Mouse (Mus musculus) right cerebral cortex, postnatal 10 days (tissue): ENCODE data around the gene Lrrn2.

Source experiments
- DNase-seq, 2 experiments: peaks; one replicate each; pipeline ENCODE4 v3.0.0; 2021; ENCODE audit warnings: low spot score in 2 of 2

The Lrrn2 gene

DNA sequence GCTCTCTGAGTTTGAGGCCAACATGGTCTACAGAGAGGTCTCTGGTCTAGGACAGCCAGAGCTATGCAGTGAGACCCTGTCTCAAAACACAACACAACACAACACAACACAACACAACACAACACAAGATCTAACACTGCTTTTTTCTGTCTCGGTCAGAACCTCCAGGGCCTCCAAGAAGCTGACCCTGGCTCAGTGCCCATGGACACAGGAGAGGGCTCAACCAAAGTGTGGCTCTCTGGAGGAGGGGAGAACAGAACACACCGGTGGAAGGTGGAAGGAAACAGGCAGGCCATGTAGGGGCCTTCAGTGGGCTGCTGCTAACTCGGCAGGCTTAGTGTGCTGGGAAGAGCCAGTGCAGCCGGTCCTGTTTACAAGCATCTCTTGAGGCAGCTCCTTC lies 5.6 kb downstream of the Lrrn2 start:
- DNase-seq, result no peak

GRCm38 (mm10) chr1:132886626-132887025 lies 6.6 kb downstream of the Lrrn2 start:
- no peak for DNase-seq

DNA sequence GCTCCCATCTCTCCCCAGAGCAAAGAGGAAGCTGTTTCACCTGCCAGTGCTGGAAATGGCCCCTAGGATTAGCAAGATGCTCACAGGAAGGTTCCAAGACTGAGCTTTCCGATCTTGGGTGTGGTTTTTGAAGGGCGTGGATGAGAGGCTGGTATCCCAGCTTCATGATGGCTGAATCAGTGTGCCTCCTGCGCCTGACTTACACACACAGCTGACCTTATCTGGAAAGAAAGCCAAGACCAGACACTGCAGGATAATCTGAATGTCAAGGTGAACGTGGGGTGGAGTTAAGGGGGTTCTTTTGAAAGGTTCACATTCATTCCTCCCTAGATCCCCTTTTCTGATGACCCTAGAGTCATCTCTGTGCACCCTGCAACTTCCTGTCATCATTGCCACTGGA lies 8.7 kb downstream of the Lrrn2 start:
- DNase-seq, result no peak

DNA sequence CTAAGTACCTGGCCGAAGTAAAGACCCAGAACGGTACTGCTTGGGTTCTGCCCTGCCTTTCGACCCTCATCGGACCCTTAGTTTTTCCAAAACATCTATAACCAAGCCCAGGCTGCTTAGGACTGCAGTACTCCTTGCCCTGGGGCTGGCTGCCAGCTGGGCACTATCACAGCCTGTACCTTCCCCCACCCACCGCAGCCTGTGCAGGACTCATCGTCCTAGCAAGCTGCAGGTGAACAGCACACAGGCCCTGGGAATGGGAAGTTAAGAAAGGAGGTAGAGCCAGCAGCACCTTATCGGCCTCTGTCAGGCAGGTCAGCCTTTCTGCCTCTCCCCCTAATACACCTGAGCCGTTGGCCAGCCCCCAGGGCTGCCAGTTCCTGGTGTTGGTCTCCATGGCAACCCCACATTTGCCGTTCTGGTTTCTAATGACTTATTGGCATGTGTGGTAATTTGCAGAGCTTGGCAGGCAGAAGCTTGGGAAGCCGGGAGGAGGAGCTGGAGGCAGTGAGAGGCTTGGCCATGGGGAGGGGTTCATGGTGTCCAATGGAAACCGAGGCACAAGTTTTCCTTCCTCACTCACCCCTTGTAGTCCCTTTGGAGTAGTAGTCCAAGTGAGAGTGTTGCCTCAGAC lies 10.2 kb downstream of the Lrrn2 start:
- DNase-seq, result peak; percentile 45 to 63

- DNase-seq, result no peak
Observed at GRCm38 (mm10) chr1:132892065-132892464, 12.0 kb downstream of the Lrrn2 start.

- DNase-seq, result peak; percentile 76 to 80
Observed at GRCm38 (mm10) chr1:132893311-132894077, 13.4 kb downstream of the Lrrn2 start.

- no peak for DNase-seq
Observed at GRCm38 (mm10) chr1:132899029-132899428, 19.0 kb downstream of the Lrrn2 start.

GRCm38 (mm10) chr1:132899626-132900025 lies 19.6 kb downstream of the Lrrn2 start:
- no peak for DNase-seq

GRCm38 (mm10) chr1:132900945-132901344 lies 20.9 kb downstream of the Lrrn2 start:
- DNase-seq, result no peak

DNA sequence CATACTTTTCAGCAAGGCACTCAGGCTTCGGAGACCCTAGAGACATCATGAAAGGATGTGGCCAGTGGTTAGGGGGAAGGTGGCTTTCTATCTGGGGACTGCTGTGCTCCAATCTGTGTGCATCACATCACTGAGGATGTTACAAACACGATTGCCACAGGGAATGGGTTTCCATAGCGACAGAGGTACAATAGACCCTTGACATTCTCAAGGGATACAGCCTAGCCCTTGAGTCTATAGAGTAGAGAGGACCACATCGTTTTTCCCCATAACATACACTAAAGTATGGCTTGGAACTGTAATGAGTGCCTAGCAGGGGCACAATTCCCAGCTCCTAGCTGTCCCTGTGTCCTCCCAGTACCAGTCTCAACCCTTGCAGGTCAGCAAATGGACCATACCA lies 23.4 kb downstream of the Lrrn2 start:
- DNase-seq, result no peak

DNA sequence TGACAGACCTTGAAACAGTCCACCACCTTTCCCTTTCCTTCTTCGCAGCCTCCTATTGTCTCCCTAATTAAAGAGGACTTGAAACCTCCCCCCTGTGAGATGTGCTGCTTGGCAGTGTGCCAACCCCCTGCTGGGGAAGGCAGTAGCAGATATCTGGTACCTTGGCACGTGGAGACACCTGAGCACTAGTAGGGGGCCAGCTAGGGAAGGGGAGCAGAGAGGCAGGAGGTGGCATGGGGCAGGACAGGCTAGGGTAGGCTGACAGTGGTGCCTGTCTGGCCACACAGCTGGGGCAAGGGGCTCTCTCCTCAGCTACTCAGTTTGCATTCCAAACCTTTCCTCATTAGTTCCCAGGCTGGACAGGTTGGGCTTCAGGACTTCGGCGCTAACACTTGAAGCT lies 29.0 kb downstream of the Lrrn2 start:
- no peak for DNase-seq

- DNase-seq, result no peak
Observed at GRCm38 (mm10) chr1:132909951-132910350, 29.9 kb downstream of the Lrrn2 start.

GRCm38 (mm10) chr1:132910414-132911041 lies 30.5 kb downstream of the Lrrn2 start:
- DNase-seq, result no peak

DNA sequence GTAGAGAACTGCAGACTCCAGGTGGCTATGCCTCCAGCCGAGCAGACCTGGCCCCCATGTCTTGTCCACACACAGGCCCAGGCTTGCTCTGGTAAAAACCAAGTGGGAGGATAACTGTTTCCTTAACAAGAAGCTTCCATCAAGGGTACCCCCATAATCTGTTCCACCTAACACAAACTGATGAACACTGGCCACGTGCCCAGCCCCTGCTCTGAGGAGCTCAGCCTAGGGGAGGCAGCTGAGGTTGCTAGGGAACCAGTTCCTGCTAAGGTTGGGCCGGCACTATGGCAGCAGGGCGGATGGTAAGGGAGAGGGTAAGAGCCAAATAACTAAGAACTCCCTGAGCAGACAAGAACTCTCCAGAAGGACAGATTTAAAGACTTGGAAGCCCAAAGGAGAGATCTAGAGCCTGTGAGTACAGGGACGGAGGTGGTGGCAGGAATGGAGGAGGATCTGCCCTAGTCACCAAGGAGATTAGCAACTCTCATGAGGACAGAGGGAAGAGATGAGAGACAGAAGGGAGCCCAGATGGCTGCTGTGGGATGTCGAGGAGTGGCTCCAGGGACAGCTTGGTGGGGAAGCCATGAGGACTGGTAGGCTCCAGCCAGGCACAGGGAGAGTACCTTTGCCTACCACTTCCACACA lies 35.9 kb downstream of the Lrrn2 start:
- peak; percentile 83 to 85 for DNase-seq

- DNase-seq, result no peak
Observed at GRCm38 (mm10) chr1:132917554-132917953, 37.5 kb downstream of the Lrrn2 start.

GRCm38 (mm10) chr1:132918117-132918680 lies 38.1 kb downstream of the Lrrn2 start:
- no peak for DNase-seq

DNA sequence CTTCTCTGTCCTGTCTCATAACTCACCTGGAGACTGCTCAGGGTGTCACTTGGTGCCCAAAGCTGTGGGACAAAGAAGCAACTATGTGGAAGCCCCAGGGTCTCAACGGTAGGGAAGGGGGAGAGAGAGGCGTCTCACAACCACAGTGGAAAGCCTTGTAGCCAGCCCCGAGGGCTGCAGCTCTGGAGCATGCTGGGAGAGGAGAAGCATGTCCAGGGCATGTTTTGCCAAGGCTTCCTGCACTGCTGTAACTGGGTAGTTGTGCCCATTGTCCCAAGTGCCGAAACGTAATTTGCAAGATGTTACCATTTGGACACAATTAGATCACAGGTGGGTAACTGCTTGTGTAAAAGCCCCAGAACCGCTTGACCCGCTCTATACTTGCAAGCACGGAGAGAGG lies 39.2 kb downstream of the Lrrn2 start:
- no peak for DNase-seq

GRCm38 (mm10) chr1:132921071-132921470 lies 41.0 kb downstream of the Lrrn2 start:
- DNase-seq, result peak in 1 of 2 experiments; percentile 58

DNA sequence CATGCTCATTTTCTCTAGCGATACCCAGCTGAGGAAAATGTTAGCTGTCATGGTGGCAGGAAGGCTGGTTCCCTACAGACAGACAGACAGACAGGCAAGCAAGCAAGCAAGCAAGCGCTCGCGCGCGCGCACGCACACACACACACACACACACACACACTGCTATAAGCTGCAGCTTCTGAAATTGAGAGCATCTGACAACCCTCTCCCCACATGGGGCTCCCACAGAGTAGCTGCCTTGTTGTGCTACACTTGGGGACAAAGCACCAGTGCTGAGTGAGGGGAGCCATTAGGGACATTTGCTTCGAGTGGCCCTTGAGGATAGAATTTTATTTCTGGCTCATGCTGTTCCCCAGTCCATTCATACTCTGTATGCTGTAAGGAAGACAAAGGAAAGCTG lies 42.2 kb downstream of the Lrrn2 start:
- DNase-seq, result no peak

- DNase-seq, result no peak
Observed at GRCm38 (mm10) chr1:132925270-132925669, 45.2 kb downstream of the Lrrn2 start.

- no peak for DNase-seq
Observed at GRCm38 (mm10) chr1:132928032-132928906, 48.2 kb downstream of the Lrrn2 start.
